Mouse (Mus musculus) ovary, adult 10 weeks (tissue): ENCODE measurements around the gene Olfr630. TPM values are rescaled to one million over a fixed set of nuclear protein-coding genes. Genes with fewer than 3 reads are reported as not detected.

Experiments used
- polyA plus RNA-seq: library from polyadenylated mRNA; stranded (reverse); fragments of 350-450 nt; fragmentation: Illumina TruSeq; extraction: RNeasy Lipid Tissue Mini Kit (QIAGEN cat#74804); gene quantifications from one replicate; pipeline ENCODE4 v1.2.3, GENCODE M21; 2014

Olfr630 gene
- polyA plus RNA-seq, result not detected

GRCm38 (mm10) chr7:103757233-103757632 lies at the start of gene Olfr630:
Gene Olfr630, minus strand, starts transcription at chr7:103757333.

DNA sequence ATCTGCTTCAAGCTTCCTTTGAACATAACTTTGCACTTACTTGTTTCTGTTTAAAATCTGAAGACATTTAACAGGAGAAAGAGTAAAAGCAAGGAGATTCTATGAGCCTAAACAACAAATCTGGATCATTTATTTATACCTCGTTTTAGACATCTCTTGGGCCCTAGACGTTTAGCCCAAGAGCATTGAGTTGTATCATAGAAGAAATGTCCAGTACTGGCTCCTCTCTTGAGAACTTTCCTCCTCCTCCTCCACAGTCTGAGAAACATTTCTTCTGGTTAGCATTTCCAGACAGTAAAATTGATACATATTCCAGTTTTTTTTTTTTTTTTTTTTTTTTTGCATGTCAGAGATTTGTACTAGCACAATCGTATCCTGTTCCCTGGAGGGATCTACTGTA lies 34.6 kb upstream of the Olfr630 start, which contains the start of gene Olfr67:
Olfr67 (minus strand) TSS at position 101 of the 400 bp plus-strand sequence.

DNA sequence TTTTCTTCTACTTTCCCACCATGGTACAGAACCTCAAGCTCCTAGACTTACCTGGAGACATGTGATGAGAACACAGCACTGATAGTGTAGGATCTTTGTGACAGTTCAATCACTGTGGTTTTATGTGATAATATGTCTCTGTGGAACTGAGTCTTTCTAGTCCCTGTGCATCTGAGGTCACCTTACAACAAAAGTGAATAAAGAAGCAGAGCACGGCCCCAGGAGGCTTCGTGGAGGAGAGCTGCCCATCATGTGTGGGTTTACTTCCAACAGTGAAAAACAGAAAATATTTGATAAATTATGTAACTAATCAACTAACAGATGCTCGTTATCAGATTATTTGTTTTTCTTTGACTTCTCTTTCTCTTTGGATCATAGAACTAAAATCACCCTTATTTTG lies 22.5 kb upstream of the Olfr630 start, which contains the start of gene Olfr68:
Olfr68 (minus strand) TSS at position 101 of the 400 bp plus-strand sequence.

GRCm38 (mm10) chr7:103771494-103771893 lies 14.4 kb upstream of the Olfr630 start, which contains the start of gene Olfr69:
Gene Olfr69, minus strand, starts transcription at chr7:103771594.

DNA sequence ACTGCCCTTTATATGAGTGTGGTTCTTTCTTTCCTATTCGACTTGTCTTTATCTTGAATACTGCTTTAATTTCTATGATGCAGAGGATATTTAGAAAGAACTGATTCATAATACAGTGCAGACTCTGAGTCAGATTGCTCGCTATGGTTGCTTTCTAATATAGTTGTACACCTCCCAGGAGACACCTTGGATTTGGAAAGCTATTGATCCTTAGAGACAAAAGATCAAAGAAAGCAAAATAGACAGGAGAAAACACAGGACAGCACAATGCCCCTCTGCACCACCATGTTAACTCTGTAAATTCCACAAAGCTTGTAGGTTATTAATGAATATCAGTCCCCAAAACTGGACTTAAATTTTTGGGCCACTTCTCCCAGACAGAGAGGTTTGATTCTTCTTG lies 12.3 kb downstream of the Olfr630 start, which contains the start of gene Olfr629:
Olfr629 (minus strand) TSS at position 101 of the 400 bp plus-strand sequence.

DNA sequence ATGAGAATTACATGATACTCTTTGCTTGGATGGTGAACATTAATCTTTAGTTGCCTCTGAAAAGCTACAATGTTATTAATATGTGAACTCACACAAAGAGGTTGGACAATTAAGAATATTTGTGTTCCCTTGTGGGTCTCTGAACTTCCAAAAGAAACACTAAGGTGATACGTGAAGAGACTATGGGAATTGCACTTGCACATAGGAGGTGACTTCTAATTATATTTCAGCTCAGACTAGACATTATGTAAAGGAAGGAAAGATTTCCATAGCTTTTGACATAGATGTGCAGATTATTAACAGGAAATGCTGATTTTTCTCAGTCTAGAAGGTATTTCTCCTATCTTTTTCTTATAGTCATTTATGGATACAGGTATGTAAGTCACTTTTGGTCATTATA lies 27.1 kb downstream of the Olfr630 start, which contains the start of gene Olfr628:
Olfr628 (plus strand) TSS at position 301 of the 400 bp plus-strand sequence.

DNA sequence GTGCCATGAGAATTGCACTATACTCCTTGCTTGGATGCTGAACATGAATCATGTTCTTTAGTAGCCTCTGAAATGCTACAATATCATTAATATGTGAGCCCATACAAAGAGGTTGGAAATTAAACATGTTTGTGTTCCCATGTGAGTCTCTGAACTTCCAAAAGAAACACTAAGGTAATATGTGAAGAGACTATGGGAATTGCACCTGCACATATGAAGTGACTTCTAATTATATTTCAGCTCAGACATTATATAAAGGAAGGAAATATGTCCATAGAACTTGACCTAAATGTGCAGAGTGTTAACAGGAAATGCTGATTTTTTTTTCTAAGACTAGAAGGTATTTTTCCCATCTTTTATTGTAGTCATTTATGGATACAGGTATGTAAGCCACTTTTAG lies 42.8 kb downstream of the Olfr630 start, which contains the start of gene Olfr243:
Olfr243 (plus strand) TSS at position 301 of the 400 bp plus-strand sequence.

Other genes with a start within 250 kb of the Olfr630 start
- not detected for gene Olfr610, start 245.2 kb downstream of the Olfr630 start, polyA plus RNA-seq
- gene Olfr611, start 236.5 kb downstream of the Olfr630 start, polyA plus RNA-seq, result not detected
- gene Olfr612, start 214.6 kb downstream of the Olfr630 start, polyA plus RNA-seq, result not detected
- gene Olfr613, start 209.3 kb downstream of the Olfr630 start, polyA plus RNA-seq, result not detected
- not detected for gene Olfr615, start 201.3 kb downstream of the Olfr630 start, polyA plus RNA-seq
- not detected for gene Olfr616, start 188.2 kb downstream of the Olfr630 start, polyA plus RNA-seq
- not detected for gene Olfr617, start 184.3 kb downstream of the Olfr630 start, polyA plus RNA-seq
- not detected for gene Olfr618, start 167.2 kb downstream of the Olfr630 start, polyA plus RNA-seq
- not detected for gene Olfr619, start 156.8 kb downstream of the Olfr630 start, polyA plus RNA-seq
- gene Olfr620, start 144.8 kb downstream of the Olfr630 start, polyA plus RNA-seq, result not detected
- not detected for gene Olfr622, start 114.6 kb downstream of the Olfr630 start, polyA plus RNA-seq
- gene Olfr623, start 93.6 kb downstream of the Olfr630 start, polyA plus RNA-seq, result not detected
- 0.63 TPM for gene Olfr624, start 86.1 kb downstream of the Olfr630 start, polyA plus RNA-seq
- not detected for gene Olfr625-ps1, start 74.6 kb downstream of the Olfr630 start, polyA plus RNA-seq
- gene Olfr243, start 42.7 kb downstream of the Olfr630 start, polyA plus RNA-seq, result not detected
- not detected for gene Olfr628, start 27.0 kb downstream of the Olfr630 start, polyA plus RNA-seq
- not detected for gene Olfr629, start 12.4 kb downstream of the Olfr630 start, polyA plus RNA-seq
- gene Olfr69, start 14.3 kb upstream of the Olfr630 start, polyA plus RNA-seq, result not detected
- not detected for gene Olfr68, start 22.4 kb upstream of the Olfr630 start, polyA plus RNA-seq
- not detected for gene Olfr67, start 34.5 kb upstream of the Olfr630 start, polyA plus RNA-seq
- gene Hbb-bt, start 56.7 kb upstream of the Olfr630 start, polyA plus RNA-seq, result 2.9 TPM
- gene Hbb-bs, start 70.8 kb upstream of the Olfr630 start, polyA plus RNA-seq, result 54.8 TPM
- gene Hbb-bh2, start 83.2 kb upstream of the Olfr630 start, polyA plus RNA-seq, result not detected
- gene Hbb-bh1, start 85.8 kb upstream of the Olfr630 start, polyA plus RNA-seq, result not detected
- gene Hbb-y, start 95.9 kb upstream of the Olfr630 start, polyA plus RNA-seq, result not detected
- gene Olfr66, start 128.9 kb upstream of the Olfr630 start, polyA plus RNA-seq, result not detected
- not detected for gene Olfr64, start 137.2 kb upstream of the Olfr630 start, polyA plus RNA-seq
- not detected for gene Olfr65, start 146.2 kb upstream of the Olfr630 start, polyA plus RNA-seq
- not detected for gene Olfr631, start 171.5 kb upstream of the Olfr630 start, polyA plus RNA-seq
- not detected for gene Olfr632, start 177.0 kb upstream of the Olfr630 start, polyA plus RNA-seq
- gene Olfr633, start 187.1 kb upstream of the Olfr630 start, polyA plus RNA-seq, result not detected
- not detected for gene Olfr635, start 213.8 kb upstream of the Olfr630 start, polyA plus RNA-seq
- not detected for gene Olfr638, start 241.4 kb upstream of the Olfr630 start, polyA plus RNA-seq